Mouse (Mus musculus) stomach, adult 2 months (tissue): ENCODE measurements around the gene S100a7a. TPM values are rescaled to one million over a fixed set of nuclear protein-coding genes. Genes with fewer than 3 reads are reported as not detected.

ENCODE experiments used
- polyA plus RNA-seq: library from polyadenylated mRNA; depleted of rRNA; stranded (reverse); fragments of >200 nt; gene quantifications from 2 replicates; pipeline ENCODE4 v1.2.3, GENCODE M21; 2012; rRNA removed

S100a7a gene
- 0.55 and 1.5 TPM in 2 replicates for polyA plus RNA-seq

GRCm38 (mm10) chr3:90653717-90654116 is at the start of gene S100a7a:
Gene S100a7a (plus strand): TSS chr3:90654017.

GRCm38 (mm10) chr3:90608223-90608622 is 45.6 kb upstream of the S100a7a start, which contains the start of gene S100a5:
Gene S100a5 (plus strand): TSS chr3:90608523.

GRCm38 (mm10) chr3:90612728-90613291 is 41.0 kb upstream of the S100a7a start, which contains the start of gene S100a6:
Gene S100a6 (plus strand): TSS chr3:90612882.

GRCm38 (mm10) chr3:90668846-90669245 is 15.0 kb downstream of the S100a7a start, which contains the start of gene S100a8:
Gene S100a8 (plus strand): TSS chr3:90668978.

GRCm38 (mm10) chr3:90695613-90696012 is 41.8 kb downstream of the S100a7a start, which contains the start of gene S100a9:
Gene S100a9 (minus strand): TSS chr3:90695721.

Other genes with a start within 250 kb of the S100a7a start
- 7.6 and 9.0 TPM in 2 replicates for gene Ints3, start 220.4 kb upstream of the S100a7a start, polyA plus RNA-seq
- gene Npr1, start 188.2 kb upstream of the S100a7a start, polyA plus RNA-seq, result 5.0 and 6.2 TPM in 2 replicates
- gene Ilf2, start 177.9 kb upstream of the S100a7a start, polyA plus RNA-seq, result 3.7 and 4.0 TPM in 2 replicates
- 8.3 and 8.6 TPM in 2 replicates for gene Snapin, start 163.0 kb upstream of the S100a7a start, polyA plus RNA-seq
- gene Chtop, start 144.5 kb upstream of the S100a7a start, polyA plus RNA-seq, result 16.0 and 17.1 TPM in 2 replicates
- 83.5 and 96.7 TPM in 2 replicates for gene S100a1, start 139.6 kb upstream of the S100a7a start, polyA plus RNA-seq
- 19.2 and 27.6 TPM in 2 replicates for gene S100a13, start 139.6 kb upstream of the S100a7a start, polyA plus RNA-seq
- gene S100a14, start 127.2 kb upstream of the S100a7a start, polyA plus RNA-seq, result 19.5 and 23.7 TPM in 2 replicates
- 164 and 185 TPM in 2 replicates for gene S100a16, start 116.8 kb upstream of the S100a7a start, polyA plus RNA-seq
- gene S100a3, start 93.4 kb upstream of the S100a7a start, polyA plus RNA-seq, result 1.00 and 1.2 TPM in 2 replicates
- gene S100a2, start 63.8 kb upstream of the S100a7a start, polyA plus RNA-seq, result not detected in 2 replicates
- not detected in 2 replicates for gene Gm42674, start 52.1 kb upstream of the S100a7a start, polyA plus RNA-seq
- 2.5 and 3.0 TPM in 2 replicates for gene S100a4, start 50.2 kb upstream of the S100a7a start, polyA plus RNA-seq
- gene S100a5, start 45.5 kb upstream of the S100a7a start, polyA plus RNA-seq, result not detected in 2 replicates
- 870 and 990 TPM in 2 replicates for gene S100a6, start 41.1 kb upstream of the S100a7a start, polyA plus RNA-seq
- not detected in 2 replicates for gene S100a8, start 15.0 kb downstream of the S100a7a start, polyA plus RNA-seq
- gene S100a9, start 41.7 kb downstream of the S100a7a start, polyA plus RNA-seq, result 0.21 TPM in 1 of 2 replicates, not detected in the other
- gene Pglyrp4, start 72.9 kb downstream of the S100a7a start, polyA plus RNA-seq, result 1.9 and 2.0 TPM in 2 replicates
- not detected in 2 replicates for gene Gm5849, start 123.9 kb downstream of the S100a7a start, polyA plus RNA-seq